Mouse (Mus musculus) neural tube, embryonic 15.5 days (tissue): ENCODE measurements around the gene Heca. TPM values are rescaled to one million over a fixed set of nuclear protein-coding genes. Genes with fewer than 3 reads are reported as not detected.
A peak's percentile ranks its signal among the peaks of the same experiment; 100 is the strongest.
"Not testable (repeated sequence)": the region's sequence is repeated elsewhere in the genome, so short reads cannot be mapped to it uniquely, and the experiment has no call there.

Source experiments
- ATAC-seq: fragments of 200-750 bp; cut with Nextera tagmentation; 2 replicates; pipeline ENCODE4 v1.8.0; 2017; ENCODE audit warnings: mild to moderate bottlenecking, moderate TSS enrichment, moderate library complexity; ENCODE audit not compliant: low FRiP score
- H3K27ac ChIP-seq: fragments of 300-500 bp; sonication (generic); replicated peaks from 2 replicates; pipeline ENCODE4 v1.5.1; 2015; ENCODE audit warnings: mild to moderate bottlenecking, inconsistent platforms
- H3K27me3 ChIP-seq: fragments of 300-500 bp; sonication (generic); replicated peaks from 2 replicates; pipeline ENCODE4 v1.6.1; 2015; ENCODE audit warnings: inconsistent platforms
- H3K36me3 ChIP-seq: fragments of 300-500 bp; sonication (generic); 2 replicates; pipeline ENCODE4 v1.6.1; 2015; ENCODE audit warnings: inconsistent platforms
- H3K4me1 ChIP-seq: fragments of 300-500 bp; sonication (generic); 2 replicates; pipeline ENCODE4 v1.6.1; 2015; ENCODE audit warnings: inconsistent platforms
- H3K4me2 ChIP-seq: fragments of 300-500 bp; sonication (generic); 2 replicates; pipeline ENCODE4 v1.6.1; 2015; ENCODE audit warnings: inconsistent platforms, mild to moderate bottlenecking, moderate library complexity
- H3K4me3 ChIP-seq: fragments of 300-500 bp; sonication (generic); replicated peaks from 2 replicates; pipeline ENCODE4 v1.5.1; 2015; ENCODE audit warnings: mild to moderate bottlenecking, inconsistent platforms
- H3K9ac ChIP-seq: fragments of 300-500 bp; sonication (generic); replicated peaks from 2 replicates; pipeline ENCODE4 v1.6.1; 2015; ENCODE audit warnings: mild to moderate bottlenecking, inconsistent platforms
- H3K9me3 ChIP-seq: fragments of 300-500 bp; sonication (generic); replicated peaks from 2 replicates; pipeline ENCODE4 v1.6.1; 2016; ENCODE audit warnings: inconsistent platforms
- WGBS: fragments of 180-500 bp; shearing (Covaris S2); methylation state at CpG from one replicate; pipeline ENCODE4 v1.1.7; 2015; ENCODE audit warnings: mixed read lengths; 5-methylcytosine and 5-hydroxymethylcytosine counted together
- polyA plus RNA-seq: library from polyadenylated mRNA; unstranded; fragments of >200 nt; fragmentation: Nextera tagmentation; extraction: Ambion mirVana; gene quantifications from 2 replicates; pipeline ENCODE4 v1.2.1, GENCODE M21; 2015

Gene Heca
- polyA plus RNA-seq, 1 experiment from 2014 or later, result 4.9 TPM

DNA sequence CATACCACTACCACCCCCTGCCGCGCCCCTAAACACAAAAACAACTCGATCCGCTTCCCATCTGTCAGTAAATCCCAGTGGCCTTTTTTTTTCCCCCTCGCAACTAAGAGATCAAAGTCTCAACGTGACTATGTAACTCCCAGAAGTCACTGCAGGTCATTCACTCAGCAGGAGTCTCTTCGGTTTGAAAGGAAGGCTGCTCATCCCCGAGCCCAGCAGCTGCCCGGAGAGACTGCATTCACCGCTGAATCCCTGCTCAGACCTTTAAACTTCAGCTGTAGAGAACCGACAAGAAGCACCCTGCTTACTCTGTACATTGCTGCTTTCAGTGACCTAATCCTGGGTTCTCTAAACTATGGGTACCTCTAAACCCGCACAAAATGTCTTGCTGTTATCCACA is 120.5 kb downstream of the Heca start:
- H3K27me3 ChIP-seq, result no peaks in the 10 kb centered on the region
- peaks cover 10% of the 10 kb centered on the region for H3K4me1 ChIP-seq
- no peaks in the 10 kb centered on the region for H3K36me3 ChIP-seq
- peak overlapping the region; percentile 25 for H3K4me3 ChIP-seq
- no peaks in the 10 kb centered on the region for H3K9me3 ChIP-seq
- WGBS, result 2% methylated on average over 12 of the region's 12 CpGs
- H3K4me2 ChIP-seq, result peak overlapping the region; percentile 55
- no peak overlapping the region; the same call in 1 of the 2 replicates for H3K9ac ChIP-seq
- ATAC-seq, result no peak
- H3K27ac ChIP-seq, result no peak overlapping the region

DNA sequence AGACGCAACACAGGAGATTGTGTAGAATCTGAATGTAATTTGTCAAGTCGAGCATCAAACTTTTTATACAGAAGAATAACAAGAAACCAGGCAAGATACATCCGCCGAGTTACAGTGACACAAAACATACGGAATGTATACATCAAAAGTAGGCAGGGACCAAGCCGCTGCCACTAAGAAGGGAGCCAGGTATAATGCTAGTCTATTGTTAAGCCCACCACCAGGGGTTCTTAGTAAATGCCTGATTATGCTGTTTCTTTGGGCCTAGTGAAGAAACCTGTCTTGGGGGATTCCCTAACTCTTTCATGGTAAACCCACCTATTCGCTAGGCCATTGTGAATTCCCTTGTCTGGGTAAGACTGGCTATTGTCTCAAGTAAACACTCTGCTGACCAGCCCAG is 127.4 kb downstream of the Heca start:
- not testable (repeated sequence) for H3K4me1 ChIP-seq, H3K4me2 ChIP-seq, H3K36me3 ChIP-seq, H3K4me3 ChIP-seq, H3K27ac ChIP-seq, H3K9ac ChIP-seq, H3K9me3 ChIP-seq, ATAC-seq, H3K27me3 ChIP-seq
- WGBS, result 95% methylated on average over 7 of the region's 7 CpGs

Other genes starting within 250 kb of the Heca start
- 66.5 and 72.7 TPM in 2 replicates for gene Cited2, start 224.8 kb downstream of the Heca start, polyA plus RNA-seq
- 0.84 and 1.5 TPM in 2 replicates for gene Txlnb, start 151.8 kb downstream of the Heca start, polyA plus RNA-seq
- gene Abracl, start 75.2 kb upstream of the Heca start, polyA plus RNA-seq, result 56.5 and 85.4 TPM in 2 replicates
- 19.3 and 25.6 TPM in 2 replicates for gene Reps1, start 107.8 kb upstream of the Heca start, polyA plus RNA-seq